Mouse (Mus musculus): ENCODE results near the gene Mbd6. TPM values are rescaled to one million over a fixed set of nuclear protein-coding genes. Genes with fewer than 3 reads are reported as not detected.

Mbd6 gene
- polyA plus RNA-seq (2017; shearing (Covaris generic)) = 8.4 TPM

GRCm38 (mm10) chr10:127288800-127289572 is at the start of gene Mbd6:
Gene Mbd6, minus strand, starts transcription at chr10:127289018.

GRCm38 (mm10) chr10:127321621-127322020 is 32.8 kb upstream of the Mbd6 start, which contains the start of gene Arhgap9:
Gene Arhgap9, plus strand, starts transcription at chr10:127321964.

GRCm38 (mm10) chr10:127311476-127312355 is 22.9 kb upstream of the Mbd6 start, which contains the start of gene Mars:
Gene Mars, minus strand, starts transcription at chr10:127311786.

GRCm38 (mm10) chr10:127266112-127267091 is 22.4 kb downstream of the Mbd6 start, which contains the start of gene Dctn2:
Gene Dctn2, plus strand, starts transcription at chr10:127266368.

GRCm38 (mm10) chr10:127262548-127263398 is 26.0 kb downstream of the Mbd6 start, which contains the start of gene Kif5a:
Gene Kif5a, minus strand, starts transcription at chr10:127263348.

Other genes starting within 250 kb of the Mbd6 start
- gene Mettl1, start 247.6 kb downstream of the Mbd6 start, polyA plus RNA-seq (2017; shearing (Covaris generic)) = 21.7 TPM
- gene Eef1akmt3, start 247.5 kb downstream of the Mbd6 start, polyA plus RNA-seq (2017; shearing (Covaris generic)) = 0.18 TPM
- gene Cyp27b1, start 240.8 kb downstream of the Mbd6 start, polyA plus RNA-seq (2017; shearing (Covaris generic)) = not detected
- 0.32 TPM for gene March9, start 228.8 kb downstream of the Mbd6 start, polyA plus RNA-seq (2017; shearing (Covaris generic))
- 398 TPM for gene Cdk4, start 225.5 kb downstream of the Mbd6 start, polyA plus RNA-seq (2017; shearing (Covaris generic))
- gene Tspan31, start 218.8 kb downstream of the Mbd6 start, polyA plus RNA-seq (2017; shearing (Covaris generic)) = 129 TPM
- gene Agap2, start 213.7 kb downstream of the Mbd6 start, polyA plus RNA-seq (2017; shearing (Covaris generic)) = 33.5 TPM
- 232 TPM for gene Os9, start 167.9 kb downstream of the Mbd6 start, polyA plus RNA-seq (2017; shearing (Covaris generic))
- 632 TPM for gene B4galnt1, start 123.8 kb downstream of the Mbd6 start, polyA plus RNA-seq (2017; shearing (Covaris generic))
- 6.5 TPM for gene Slc26a10, start 108.4 kb downstream of the Mbd6 start, polyA plus RNA-seq (2017; shearing (Covaris generic))
- 0.32 TPM for gene Arhgef25, start 98.9 kb downstream of the Mbd6 start, polyA plus RNA-seq (2017; shearing (Covaris generic))
- gene Dtx3, start 93.3 kb downstream of the Mbd6 start, polyA plus RNA-seq (2017; shearing (Covaris generic)) = 141 TPM
- gene Pip4k2c, start 77.4 kb downstream of the Mbd6 start, polyA plus RNA-seq (2017; shearing (Covaris generic)) = 43.4 TPM
- gene Kif5a, start 25.7 kb downstream of the Mbd6 start, polyA plus RNA-seq (2017; shearing (Covaris generic)) = 0.33 TPM
- 131 TPM for gene Dctn2, start 22.6 kb downstream of the Mbd6 start, polyA plus RNA-seq (2017; shearing (Covaris generic))
- gene Mars, start 22.8 kb upstream of the Mbd6 start, polyA plus RNA-seq (2017; shearing (Covaris generic)) = 81.4 TPM
- gene Arhgap9, start 32.9 kb upstream of the Mbd6 start, polyA plus RNA-seq (2017; shearing (Covaris generic)) = 164 TPM
- 0.38 TPM for gene Gli1, start 53.0 kb upstream of the Mbd6 start, polyA plus RNA-seq (2017; shearing (Covaris generic))
- gene Inhbe, start 65.4 kb upstream of the Mbd6 start, polyA plus RNA-seq (2017; shearing (Covaris generic)) = not detected
- not detected for gene Inhbc, start 81.4 kb upstream of the Mbd6 start, polyA plus RNA-seq (2017; shearing (Covaris generic))
- gene R3hdm2, start 91.3 kb upstream of the Mbd6 start, polyA plus RNA-seq (2017; shearing (Covaris generic)) = 15.8 TPM
- gene Stac3, start 212.7 kb upstream of the Mbd6 start, polyA plus RNA-seq (2017; shearing (Covaris generic)) = 0.87 TPM
- gene Ndufa4l2, start 225.9 kb upstream of the Mbd6 start, polyA plus RNA-seq (2017; shearing (Covaris generic)) = not detected
- 106 TPM for gene Shmt2, start 233.4 kb upstream of the Mbd6 start, polyA plus RNA-seq (2017; shearing (Covaris generic))
- not detected for gene Nxph4, start 245.5 kb upstream of the Mbd6 start, polyA plus RNA-seq (2017; shearing (Covaris generic))